Mouse (Mus musculus) midbrain, embryonic 13.5 days (tissue): Measurements from ENCODE around the gene Inka2. TPM values are rescaled to one million over a fixed set of nuclear protein-coding genes. Genes with fewer than 3 reads are reported as not detected.
A peak's percentile ranks its signal among the peaks of the same experiment; 100 is the strongest.

Experiments
- ATAC-seq: fragments of 200-750 bp; cut with Nextera tagmentation; 2 replicates; pipeline ENCODE4 v1.8.0; 2017; ENCODE audit warnings: mild to moderate bottlenecking, moderate TSS enrichment, moderate library complexity
- H3K27ac ChIP-seq: fragments of 300-500 bp; sonication (generic); 2 replicates; pipeline ENCODE4 v1.5.1; 2015; ENCODE audit warnings: inconsistent platforms, mild to moderate bottlenecking, moderate library complexity
- H3K27me3 ChIP-seq: fragments of 300-500 bp; sonication (generic); 2 replicates; pipeline ENCODE4 v1.6.1; 2015; ENCODE audit warnings: mild to moderate bottlenecking, inconsistent platforms
- H3K36me3 ChIP-seq: fragments of 300-500 bp; sonication (generic); 2 replicates; pipeline ENCODE4 v1.6.1; 2015; ENCODE audit warnings: mild to moderate bottlenecking, inconsistent platforms
- H3K4me1 ChIP-seq: fragments of 300-500 bp; sonication (generic); replicated peaks from 2 replicates; pipeline ENCODE4 v1.6.1; 2015; ENCODE audit warnings: inconsistent platforms
- H3K4me2 ChIP-seq: fragments of 300-500 bp; sonication (generic); replicated peaks from 2 replicates; pipeline ENCODE4 v1.6.1; 2015; ENCODE audit warnings: moderate library complexity, mild to moderate bottlenecking, inconsistent platforms
- H3K4me3 ChIP-seq: fragments of 300-500 bp; sonication (generic); replicated peaks from 2 replicates; pipeline ENCODE4 v1.5.1; 2015; ENCODE audit warnings: mild to moderate bottlenecking, inconsistent platforms
- H3K9ac ChIP-seq: fragments of 300-500 bp; sonication (generic); replicated peaks from 2 replicates; pipeline ENCODE4 v1.6.1; 2015; ENCODE audit warnings: mild to moderate bottlenecking, inconsistent platforms
- H3K9me3 ChIP-seq: fragments of 300-500 bp; sonication (generic); 2 replicates; pipeline ENCODE4 v1.6.1; 2016; ENCODE audit warnings: mild to moderate bottlenecking, inconsistent platforms
- WGBS: fragments of 180-500 bp; shearing (Covaris S2); methylation state at CpG from one replicate; pipeline ENCODE4 v1.1.7; 2015; 5-methylcytosine and 5-hydroxymethylcytosine counted together
- polyA plus RNA-seq: library from polyadenylated mRNA; unstranded; fragments of >200 nt; fragmentation: Nextera tagmentation; extraction: Ambion mirVana; gene quantifications from 2 replicates; pipeline ENCODE4 v1.2.1, GENCODE M21; 2015

The Inka2 gene
- polyA plus RNA-seq, 1 experiment from 2014 or later, result 2.4 TPM

- Histone ChIP-seq H3K9ac (no peak overlapping the region), H3K27me3 (no peaks in the 10 kb centered on the region), H3K4me3 (no peak overlapping the region), H3K36me3 (peaks cover 60% of the 10 kb centered on the region), H3K4me2 (no peak overlapping the region), H3K27ac (no peak overlapping the region), H3K4me1 (no peaks in the 10 kb centered on the region), H3K9me3 (no peaks in the 10 kb centered on the region)
- no peak for ATAC-seq
- WGBS, result 94% methylated on average over 7 of the region's 7 CpGs
Observed at GRCm38 (mm10) chr3:105680346-105680745, 24.1 kb upstream of the Inka2 start.

- Histone ChIP-seq H3K27ac (peak overlapping the region; percentile 81), H3K36me3 (peaks cover 17% of the 10 kb centered on the region), H3K27me3 (no peaks in the 10 kb centered on the region), H3K9me3 (no peaks in the 10 kb centered on the region), H3K4me1 (peaks cover 10% of the 10 kb centered on the region), H3K4me3 (peak overlapping the region; percentile 94), H3K4me2 (peak overlapping the region; percentile 80), H3K9ac (peak overlapping the region; percentile 95)
- no peak; the same call in 1 of the 2 replicates for ATAC-seq
- WGBS, result 9% methylated on average over 60 of the region's 60 CpGs
Observed at GRCm38 (mm10) chr3:105686394-105687323, 17.7 kb upstream of the Inka2 start.

GRCm38 (mm10) chr3:105687324-105688060, 16.9 kb upstream of the Inka2 start, which contains the start of gene Ddx20:
Ddx20 (minus strand) TSS chr3:105687574.
- Histone ChIP-seq H3K27ac (peak within 1 kb of the TSS; percentile 83), H3K36me3 (peaks cover 14% of the 10 kb centered on the region), H3K4me2 (peak within 1 kb of the TSS; percentile 80), H3K4me1 (peaks cover 10% of the 10 kb centered on the region), H3K9ac (peak within 1 kb of the TSS; percentile 95), H3K27me3 (0 out of 2 replicates have a peak, but pooled peaks cover under 1% of the 10 kb centered on the region), H3K4me3 (peak within 1 kb of the TSS; percentile 94), H3K9me3 (no peaks in the 10 kb centered on the region)
- WGBS, result under 1% methylated on average over 69 of the region's 72 CpGs
- ATAC-seq, result peak; percentile 97

GRCm38 (mm10) chr3:105688536-105688935, 15.9 kb upstream of the Inka2 start:
- Histone ChIP-seq H3K36me3 (peaks cover 7% of the 10 kb centered on the region), H3K4me1 (peaks cover 10% of the 10 kb centered on the region), H3K4me2 (no peak overlapping the region), H3K9ac (no peak overlapping the region), H3K9me3 (no peaks in the 10 kb centered on the region), H3K27ac (no peak overlapping the region), H3K4me3 (no peak overlapping the region), H3K27me3 (0 out of 2 replicates have a peak, but pooled peaks cover 4% of the 10 kb centered on the region)
- no peak for ATAC-seq
- WGBS, result 91% methylated on average over 2 of the region's 2 CpGs

- Histone ChIP-seq H3K9me3 (no peaks in the 10 kb centered on the region), H3K36me3 (no peaks in the 10 kb centered on the region), H3K27ac (no peak overlapping the region), H3K9ac (no peak overlapping the region), H3K27me3 (peaks cover 10% of the 10 kb centered on the region; the same call in 1 of the 2 replicates), H3K4me2 (no peak overlapping the region), H3K4me1 (peaks cover 31% of the 10 kb centered on the region), H3K4me3 (no peak overlapping the region)
- no peak for ATAC-seq
- WGBS, result 81% methylated on average over 14 of the region's 14 CpGs
Observed at GRCm38 (mm10) chr3:105693327-105694080, 10.9 kb upstream of the Inka2 start.

GRCm38 (mm10) chr3:105695476-105696386, 8.7 kb upstream of the Inka2 start:
- H3K27me3 ChIP-seq, result peaks cover 10% of the 10 kb centered on the region; the same call in 1 of the 2 replicates
- 17% methylated on average over 20 of the region's 20 CpGs for WGBS
- H3K36me3 ChIP-seq, result no peaks in the 10 kb centered on the region
- peak overlapping the region; percentile 13 for H3K4me3 ChIP-seq
- H3K4me2 ChIP-seq, result peak overlapping the region; percentile 47
- peaks cover 31% of the 10 kb centered on the region for H3K4me1 ChIP-seq
- no peaks in the 10 kb centered on the region for H3K9me3 ChIP-seq
- peak; percentile 91 for ATAC-seq
- H3K27ac ChIP-seq, result peak overlapping the region; percentile 79
- H3K9ac ChIP-seq, result peak overlapping the region; percentile 52; the same call in 1 of the 2 replicates

- Histone ChIP-seq H3K4me3 (peak overlapping the region; percentile 13; the same call in 1 of the 2 replicates), H3K9ac (peak overlapping the region; percentile 52; the same call in 1 of the 2 replicates), H3K4me2 (peak overlapping the region; percentile 47), H3K36me3 (no peaks in the 10 kb centered on the region), H3K4me1 (peaks cover 31% of the 10 kb centered on the region), H3K27me3 (peaks cover 10% of the 10 kb centered on the region; the same call in 1 of the 2 replicates), H3K27ac (peak overlapping the region; percentile 79), H3K9me3 (no peaks in the 10 kb centered on the region)
- 53% methylated on average over 17 of the region's 17 CpGs for WGBS
- ATAC-seq, result peak; percentile 10; the same call in 1 of the 2 replicates
Observed at GRCm38 (mm10) chr3:105696387-105697147, 7.8 kb upstream of the Inka2 start.

GRCm38 (mm10) chr3:105697148-105697441, 7.3 kb upstream of the Inka2 start:
- H3K27ac ChIP-seq, result no peak overlapping the region
- WGBS, result 64% methylated on average over 5 of the region's 5 CpGs

GRCm38 (mm10) chr3:105698311-105698710, 6.1 kb upstream of the Inka2 start:
- no peak for ATAC-seq
- Histone ChIP-seq H3K27me3 (peaks cover 22% of the 10 kb centered on the region), H3K4me3 (no peak overlapping the region), H3K9ac (no peak overlapping the region), H3K4me2 (no peak overlapping the region), H3K9me3 (no peaks in the 10 kb centered on the region), H3K4me1 (peaks cover 31% of the 10 kb centered on the region), H3K27ac (no peak overlapping the region), H3K36me3 (no peaks in the 10 kb centered on the region)
- WGBS, result 86% methylated on average over 1 of the region's 1 CpGs

More at GRCm38 (mm10) chr3:105697148-105697441, 7.3 kb upstream of the Inka2 start:
- Histone ChIP-seq H3K27me3 (peaks cover 14% of the 10 kb centered on the region), H3K4me1 (peaks cover 31% of the 10 kb centered on the region), H3K9ac (no peak overlapping the region), H3K4me2 (no peak overlapping the region), H3K4me3 (no peak overlapping the region), H3K9me3 (no peaks in the 10 kb centered on the region), H3K36me3 (no peaks in the 10 kb centered on the region)
- ATAC-seq, result peak; percentile 40; the same call in 1 of the 2 replicates

GRCm38 (mm10) chr3:105699241-105699933, 5.0 kb upstream of the Inka2 start:
- no peak overlapping the region for H3K27ac ChIP-seq
- H3K4me3 ChIP-seq, result no peak overlapping the region
- H3K9ac ChIP-seq, result no peak overlapping the region
- no peaks in the 10 kb centered on the region for H3K9me3 ChIP-seq
- peaks cover 36% of the 10 kb centered on the region for H3K4me1 ChIP-seq
- WGBS, result 64% methylated on average over 3 of the region's 3 CpGs
- H3K36me3 ChIP-seq, result no peaks in the 10 kb centered on the region
- no peak for ATAC-seq
- H3K4me2 ChIP-seq, result no peak overlapping the region
- peaks cover 26% of the 10 kb centered on the region for H3K27me3 ChIP-seq
